In genomic region chr5:38235422-38235821, GRCm38 (mm10) we compare ENCODE assay signal across 8 mouse cellular contexts. TPM values are rescaled to one million over a fixed set of nuclear protein-coding genes. Genes with fewer than 3 reads are reported as not detected.
DNase-seq lines count a peak whose midpoint lies in the region; ATAC-seq and TF ChIP-seq lines count a peak whose summit lies in the region.

No protein-coding gene starts in this region.

- H3K9ac ChIP-seq in ES-Bruce4 (ENCODE audit: low read depth, poor library complexity, severe bottlenecking): no peak overlapping the region
- H3K9ac ChIP-seq in embryonic facial prominence, embryonic 11.5 days (replicated peaks; ENCODE audit: low read length): no peak overlapping the region
- H3K9ac ChIP-seq in liver, embryonic 11.5 days (ENCODE audit: low read depth, low read length): no peak overlapping the region
- H3K9ac ChIP-seq in hindbrain, embryonic 12.5 days: no peak overlapping the region

- H3K27ac ChIP-seq in ES-Bruce4 (ENCODE audit: insufficient read depth, low read length): no peak overlapping the region
- H3K27ac ChIP-seq in embryonic facial prominence, embryonic 11.5 days (replicated peaks; ENCODE audit: low read depth, low read length): no peak overlapping the region
- H3K27ac ChIP-seq in liver, embryonic 11.5 days (ENCODE audit: low read depth, low read length): no peak overlapping the region
- H3K27ac ChIP-seq in olfactory bulb, adult 2 months (ENCODE audit: insufficient read depth, low read depth, low read length): no peak overlapping the region
- no peak overlapping the region for H3K27ac ChIP-seq in hindbrain, embryonic 12.5 days

- DNase-seq in layer of hippocampus, adult 11-12 months (ENCODE audit: low spot score): peak; percentile 55
- no peak for DNase-seq in layer of hippocampus, adult 9-11 months
- DNase-seq in adrenal gland, adult 8-10 months: peak; percentile 12
- DNase-seq in embryonic facial prominence, embryonic 11.5 days (ENCODE audit: low spot score): peak; percentile 57
- DNase-seq in liver, embryonic 11.5 days (ENCODE audit: low spot score): peak; percentile 50

- TF ChIP-seq CTCF in ES-Bruce4 (IDR thresholded peaks at IDR 0.05; ENCODE audit: low read depth, low read length): peak; percentile 86
- peak; percentile 58; the same call in 1 of the 2 replicates for TF ChIP-seq CTCF in olfactory bulb, adult 2 months (IDR thresholded peaks at IDR 0.05; ENCODE audit: insufficient read depth, low read depth, low read length)

- H3K4me3 ChIP-seq in ES-Bruce4 (ENCODE audit: low read depth, low read length): no peak overlapping the region
- no peak overlapping the region for H3K4me3 ChIP-seq in embryonic facial prominence, embryonic 11.5 days (ENCODE audit: low read depth, low read length)
- no peak overlapping the region for H3K4me3 ChIP-seq in liver, embryonic 11.5 days (ENCODE audit: low read depth, low read length)
- H3K4me3 ChIP-seq in olfactory bulb, adult 2 months (ENCODE audit: insufficient read depth, low read depth, low read length): no peak overlapping the region
- no peak overlapping the region for H3K4me3 ChIP-seq in hindbrain, embryonic 12.5 days

- H3K4me1 ChIP-seq in ES-Bruce4 (ENCODE audit: control insufficient read depth, insufficient read depth, low read length): no peaks in the 10 kb centered on the region
- no peaks in the 10 kb centered on the region for H3K4me1 ChIP-seq in embryonic facial prominence, embryonic 11.5 days (ENCODE audit: control insufficient read depth, insufficient read depth, low read length)
- no peaks in the 10 kb centered on the region for H3K4me1 ChIP-seq in liver, embryonic 11.5 days (replicated peaks; ENCODE audit: control insufficient read depth, insufficient read depth, low read length)
- no peaks in the 10 kb centered on the region; the same call in 1 of the 2 replicates for H3K4me1 ChIP-seq in olfactory bulb, adult 2 months (ENCODE audit: control insufficient read depth, insufficient read depth, low read length)
- peaks cover under 1% of the 10 kb centered on the region; the same call in 1 of the 2 replicates for H3K4me1 ChIP-seq in hindbrain, embryonic 12.5 days

- 63% methylated on average over 4 of the region's 4 CpGs for WGBS in embryonic facial prominence, embryonic 11.5 days
- WGBS in liver, embryonic 11.5 days: 72% methylated on average over 4 of the region's 4 CpGs
- 66% methylated on average over 4 of the region's 4 CpGs for WGBS in olfactory bulb, adult 2 months
- 69% methylated on average over 4 of the region's 4 CpGs for WGBS in hindbrain, embryonic 12.5 days

- H3K4me2 ChIP-seq in embryonic facial prominence, embryonic 11.5 days (ENCODE audit: low read depth, low read length): no peak overlapping the region
- no peak overlapping the region for H3K4me2 ChIP-seq in liver, embryonic 11.5 days
- H3K4me2 ChIP-seq in hindbrain, embryonic 12.5 days (replicated peaks): no peak overlapping the region

- no peaks in the 10 kb centered on the region for H3K27me3 ChIP-seq in ES-Bruce4 (ENCODE audit: control insufficient read depth, insufficient read depth, low read length, poor library complexity, severe bottlenecking)
- H3K27me3 ChIP-seq in embryonic facial prominence, embryonic 11.5 days (ENCODE audit: control insufficient read depth, insufficient read depth, low read length): no peaks in the 10 kb centered on the region
- no peaks in the 10 kb centered on the region for H3K27me3 ChIP-seq in liver, embryonic 11.5 days (replicated peaks; ENCODE audit: control insufficient read depth, insufficient read depth, low read length)
- peaks cover 20% of the 10 kb centered on the region; the same call in 1 of the 2 replicates for H3K27me3 ChIP-seq in hindbrain, embryonic 12.5 days

- no peak for TF ChIP-seq POLR2A in ES-Bruce4 (IDR thresholded peaks at IDR 0.05; ENCODE audit: insufficient read depth, low read length)
- TF ChIP-seq POLR2A in olfactory bulb, adult 2 months (IDR thresholded peaks at IDR 0.05; ENCODE audit: insufficient read depth, low read depth, low read length): no peak

- TF ChIP-seq EP300 in ES-Bruce4 (IDR thresholded peaks at IDR 0.05; ENCODE audit: insufficient read depth, low read depth, low read length): no peak

- no peak; the same call in 1 of the 2 replicates for ATAC-seq in embryonic facial prominence, embryonic 11.5 days (replicated peaks; ENCODE audit: insufficient number of reproducible peaks, low FRiP score, low TSS enrichment, low read depth)
- ATAC-seq in liver, embryonic 11.5 days (replicated peaks; ENCODE audit: low FRiP score): 0 out of 2 replicates have a peak, but pooled peaks have one; percentile 29
- ATAC-seq in hindbrain, embryonic 12.5 days (ENCODE audit: low FRiP score): no peak

- peaks cover 31% of the 10 kb centered on the region for H3K36me3 ChIP-seq in ES-Bruce4 (ENCODE audit: control insufficient read depth, insufficient read depth, low read length, poor library complexity, severe bottlenecking)
- H3K36me3 ChIP-seq in embryonic facial prominence, embryonic 11.5 days (replicated peaks; ENCODE audit: control insufficient read depth, insufficient read depth, low read depth, low read length): peaks cover 6% of the 10 kb centered on the region
- peaks cover 21% of the 10 kb centered on the region for H3K36me3 ChIP-seq in liver, embryonic 11.5 days (ENCODE audit: control insufficient read depth, insufficient read depth, low read length)
- H3K36me3 ChIP-seq in hindbrain, embryonic 12.5 days: peaks cover 48% of the 10 kb centered on the region

- no peaks in the 10 kb centered on the region for H3K9me3 ChIP-seq in ES-Bruce4 (replicated peaks; ENCODE audit: control insufficient read depth, insufficient read depth, low read length, poor library complexity, severe bottlenecking)
- H3K9me3 ChIP-seq in embryonic facial prominence, embryonic 11.5 days (replicated peaks; ENCODE audit: control insufficient read depth, low read length): no peaks in the 10 kb centered on the region
- H3K9me3 ChIP-seq in liver, embryonic 11.5 days (ENCODE audit: control insufficient read depth, low read length): no peaks in the 10 kb centered on the region
- H3K9me3 ChIP-seq in hindbrain, embryonic 12.5 days (replicated peaks): no peaks in the 10 kb centered on the region

RNA-seq across cellular contexts. Expression of gene Lyar, which starts 15.2 kb away (rescaled TPM):
- 206 and 208 TPM in 2 replicates for polyA plus RNA-seq in ES-Bruce4 (2011; ENCODE audit: insufficient read depth, insufficient read length, low read depth, missing spikeins)
- total RNA-seq in adrenal gland, adult 8-10 months (2022): 10 to 100 TPM; 12.9 to 17.3 (median 13.8) TPM
- 149 and 164 TPM in 2 replicates for polyA plus RNA-seq in embryonic facial prominence, embryonic 11.5 days (2014; fragmentation: Nextera tagmentation; extraction: Ambion mirVana)
- polyA plus RNA-seq in liver, embryonic 11.5 days (2014; fragmentation: Nextera tagmentation; extraction: Ambion mirVana): 211 and 221 TPM in 2 replicates
- not detected in 2 replicates for polyA plus RNA-seq in olfactory bulb, adult 2 months (2012; ENCODE audit: insufficient read depth, insufficient read length, low replicate concordance, missing spikeins)
- polyA plus RNA-seq in hindbrain, embryonic 12.5 days (2016; fragmentation: Nextera tagmentation; extraction: Ambion mirVana): 84.8 and 91.9 TPM in 2 replicates

RNA-seq across cellular contexts. Expression of gene Zbtb49, which starts 15.2 kb away (rescaled TPM):
- polyA plus RNA-seq in ES-Bruce4 (2011; ENCODE audit: insufficient read depth, insufficient read length, low read depth, missing spikeins): 5.6 and 7.1 TPM in 2 replicates
- total RNA-seq in adrenal gland, adult 8-10 months (2022): 10 to 100 TPM in 3 of 4 experiments, 1 to 10 TPM in 1; 9.3 to 14.1 (median 12.2) TPM
- polyA plus RNA-seq in embryonic facial prominence, embryonic 11.5 days (2014; fragmentation: Nextera tagmentation; extraction: Ambion mirVana): 12.1 and 13.4 TPM in 2 replicates
- 9.2 and 10.1 TPM in 2 replicates for polyA plus RNA-seq in liver, embryonic 11.5 days (2014; fragmentation: Nextera tagmentation; extraction: Ambion mirVana)
- polyA plus RNA-seq in olfactory bulb, adult 2 months (2012; ENCODE audit: insufficient read depth, insufficient read length, low replicate concordance, missing spikeins): not detected in 2 replicates
- 24.1 and 24.6 TPM in 2 replicates for polyA plus RNA-seq in hindbrain, embryonic 12.5 days (2016; fragmentation: Nextera tagmentation; extraction: Ambion mirVana)

RNA-seq across cellular contexts. Expression of gene Tmem128, which starts 24.6 kb away (rescaled TPM):
- polyA plus RNA-seq in ES-Bruce4 (2011; ENCODE audit: insufficient read depth, insufficient read length, low read depth, missing spikeins): 23.4 and 23.9 TPM in 2 replicates
- total RNA-seq in adrenal gland, adult 8-10 months (2022): 10 to 100 TPM; 36.1 to 39.6 (median 37.4) TPM
- polyA plus RNA-seq in embryonic facial prominence, embryonic 11.5 days (2014; fragmentation: Nextera tagmentation; extraction: Ambion mirVana): 83.6 and 86.1 TPM in 2 replicates
- polyA plus RNA-seq in liver, embryonic 11.5 days (2014; fragmentation: Nextera tagmentation; extraction: Ambion mirVana): 63.1 and 64.9 TPM in 2 replicates
- not detected in 2 replicates for polyA plus RNA-seq in olfactory bulb, adult 2 months (2012; ENCODE audit: insufficient read depth, insufficient read length, low replicate concordance, missing spikeins)
- 85.4 and 90.4 TPM in 2 replicates for polyA plus RNA-seq in hindbrain, embryonic 12.5 days (2016; fragmentation: Nextera tagmentation; extraction: Ambion mirVana)

RNA-seq across cellular contexts. Expression of gene Otop1, which starts 40.4 kb away (rescaled TPM):
- polyA plus RNA-seq in ES-Bruce4 (2011; ENCODE audit: insufficient read depth, insufficient read length, low read depth, missing spikeins): not detected in 2 replicates
- total RNA-seq in adrenal gland, adult 8-10 months (2022): 10 to 100 TPM in 3 of 4 experiments, 1 to 10 TPM in 1; 2.6 to 26.4 (median 18.4) TPM
- polyA plus RNA-seq in embryonic facial prominence, embryonic 11.5 days (2014; fragmentation: Nextera tagmentation; extraction: Ambion mirVana): 0.13 and 0.21 TPM in 2 replicates
- not detected in 2 replicates for polyA plus RNA-seq in liver, embryonic 11.5 days (2014; fragmentation: Nextera tagmentation; extraction: Ambion mirVana)
- polyA plus RNA-seq in olfactory bulb, adult 2 months (2012; ENCODE audit: insufficient read depth, insufficient read length, low replicate concordance, missing spikeins): not detected in 2 replicates
- 0.48 TPM in 1 of 2 replicates, not detected in the other for polyA plus RNA-seq in hindbrain, embryonic 12.5 days (2016; fragmentation: Nextera tagmentation; extraction: Ambion mirVana)
